In genomic region chr4:62177282-62177681, GRCm38 (mm10) we compare ENCODE assay signal across 10 mouse cellular contexts. TPM values are rescaled to one million over a fixed set of nuclear protein-coding genes. Genes with fewer than 3 reads are reported as not detected.
A peak's percentile ranks its signal among the peaks of the same experiment; 100 is the strongest.
DNase-seq lines count a peak whose midpoint lies in the region; ATAC-seq lines count a peak whose summit lies in the region.
"Had no signal": no experiment of that assay in that cellular context is flagged by ENCODE, and none has a peak within 500 bp of the region (broad histone marks: within the 10 kb centered on the region; RNA-seq: fewer than 3 reads in every experiment).

No protein-coding gene starts in this region.

- DNase-seq in CD4-positive, CD25-positive, alpha-beta regulatory T cell, adult 2 months (ENCODE audit: low read depth, low spot score): peak; percentile 5
- peak; percentile 11 for DNase-seq in kidney, adult 9 months
- DNase-seq in kidney, adult 11 months: no peak
- DNase-seq in A20 (ENCODE audit: low read depth, low spot score): peak; percentile 84
- peak; percentile 64 for DNase-seq in embryo, embryonic 10 days (ENCODE audit: low spot score)
- no peak for DNase-seq in thymus, postnatal 25 days

- no peak for ATAC-seq in CD4-positive, CD25-positive, alpha-beta regulatory T cell, adult 4 months
- peak; percentile 55; the same call in 1 of the 2 replicates for ATAC-seq in megakaryocyte progenitor cell, adult 5-6 weeks (replicated peaks; ENCODE audit: poor library complexity)

RNA-seq across cellular contexts. Expression of gene Mup21, which starts 26.6 kb away (rescaled TPM):
- polyA plus RNA-seq in CD4-positive, CD25-positive, alpha-beta regulatory T cell, adult 4 months (2017; shearing (Covaris generic)): not detected
- total RNA-seq in megakaryocyte progenitor cell, adult 5-6 weeks (2015): not detected in 2 replicates
- not detected in 2 replicates for total RNA-seq in megakaryocyte progenitor cell, adult 5-6 weeks (2017)
- polyA plus RNA-seq: liver, embryonic 15.5 days; stomach, embryonic 14.5 days had no signal

RNA-seq across cellular contexts. Expression of gene Zfp37, which starts 53.6 kb away (rescaled TPM):
- polyA plus RNA-seq in CD4-positive, CD25-positive, alpha-beta regulatory T cell, adult 4 months (2017; shearing (Covaris generic)): under 1 TPM in 1 of 2 experiments, not detected in 1; 0.58 TPM
- 0.54 TPM in 1 of 2 replicates, not detected in the other for total RNA-seq in megakaryocyte progenitor cell, adult 5-6 weeks (2015)
- not detected in 2 replicates for total RNA-seq in megakaryocyte progenitor cell, adult 5-6 weeks (2017)

Comparison
In these comparisons a context has a peak if more than half of its experiments do, and no peak if none do; other contexts are left out.
1. DNase-seq: peak in CD4-positive, CD25-positive, alpha-beta regulatory T cell, adult 2 months (single experiment), kidney, adult 9 months (single experiment), A20 (single experiment) and embryo, embryonic 10 days (single experiment); none in kidney, adult 11 months (single experiment) and thymus, postnatal 25 days (single experiment).